Mouse (Mus musculus) liver (tissue): ENCODE measurements around the gene Rsl24d1.
"Not testable (repeated sequence)": the region's sequence is repeated elsewhere in the genome, so short reads cannot be mapped to it uniquely, and the experiment has no call there.

Experiments used
- DNase-seq: peaks from one replicate; pipeline ENCODE4 v3.0.0-alpha.2; 2020; ENCODE audit warnings: mixed read lengths

The Rsl24d1 gene

GRCm38 (mm10) chr9:73112919-73113906 lies at the start of gene Rsl24d1:
TSS of gene Rsl24d1 (plus strand) at chr9:73113426.
- peak; percentile 83 for DNase-seq

- DNase-seq = no peak
These were observed 49.5 kb upstream of the Rsl24d1 start for GRCm38 (mm10) chr9:73063621-73064290.

GRCm38 (mm10) chr9:73067086-73067485 lies 46.1 kb upstream of the Rsl24d1 start:
- DNase-seq = peak; percentile 44

- DNase-seq = peak; percentile 8
These were observed 45.0 kb upstream of the Rsl24d1 start for GRCm38 (mm10) chr9:73068230-73068679.

GRCm38 (mm10) chr9:73068688-73069087 lies 44.5 kb upstream of the Rsl24d1 start:
- no peak for DNase-seq

- no peak for DNase-seq
These were observed 42.1 kb upstream of the Rsl24d1 start for GRCm38 (mm10) chr9:73070971-73071659.

GRCm38 (mm10) chr9:73072426-73072825 lies 40.8 kb upstream of the Rsl24d1 start:
- no peak for DNase-seq

- DNase-seq = no peak
These were observed 40.1 kb upstream of the Rsl24d1 start for GRCm38 (mm10) chr9:73073169-73073568.

GRCm38 (mm10) chr9:73079349-73079748 lies 33.9 kb upstream of the Rsl24d1 start:
- not testable (repeated sequence) for DNase-seq

- DNase-seq = no peak
These were observed 33.4 kb upstream of the Rsl24d1 start for GRCm38 (mm10) chr9:73079801-73080325.

- no peak for DNase-seq
These were observed 30.8 kb upstream of the Rsl24d1 start for GRCm38 (mm10) chr9:73082291-73083000.

GRCm38 (mm10) chr9:73083956-73084355 lies 29.3 kb upstream of the Rsl24d1 start:
- DNase-seq = no peak

GRCm38 (mm10) chr9:73085845-73086244 lies 27.4 kb upstream of the Rsl24d1 start:
- DNase-seq = no peak

- DNase-seq = no peak
These were observed 26.1 kb upstream of the Rsl24d1 start for GRCm38 (mm10) chr9:73087121-73087520.

- DNase-seq = no peak
These were observed 25.6 kb upstream of the Rsl24d1 start for GRCm38 (mm10) chr9:73087581-73087980.

- no peak for DNase-seq
These were observed 23.9 kb upstream of the Rsl24d1 start for GRCm38 (mm10) chr9:73089222-73089920.

GRCm38 (mm10) chr9:73090121-73090520 lies 23.1 kb upstream of the Rsl24d1 start:
- DNase-seq = no peak

GRCm38 (mm10) chr9:73091747-73092146 lies 21.5 kb upstream of the Rsl24d1 start:
- no peak for DNase-seq

- no peak for DNase-seq
These were observed 18.6 kb upstream of the Rsl24d1 start for GRCm38 (mm10) chr9:73094580-73094979.

GRCm38 (mm10) chr9:73097898-73098297 lies 15.3 kb upstream of the Rsl24d1 start:
- no peak for DNase-seq

- no peak for DNase-seq
These were observed 11.7 kb upstream of the Rsl24d1 start, which contains the start of gene Khdc3 for GRCm38 (mm10) chr9:73101536-73101935. TSS of gene Khdc3 (plus strand) at chr9:73101836.
